Mouse (Mus musculus): ENCODE results near the gene Chd8. TPM values are rescaled to one million over a fixed set of nuclear protein-coding genes. Genes with fewer than 3 reads are reported as not detected.
"Not testable (repeated sequence)": the region's sequence is repeated elsewhere in the genome, so short reads cannot be mapped to it uniquely, and the experiment has no call there.

The Chd8 gene
- total RNA-seq (2021): 104 and 109 TPM in 2 replicates
- long read RNA-seq, partial matches to known transcripts: 4 of 4 reads
- long read RNA-seq, other reads (novel, unspliced or antisense): 0 of 4 reads

DNA sequence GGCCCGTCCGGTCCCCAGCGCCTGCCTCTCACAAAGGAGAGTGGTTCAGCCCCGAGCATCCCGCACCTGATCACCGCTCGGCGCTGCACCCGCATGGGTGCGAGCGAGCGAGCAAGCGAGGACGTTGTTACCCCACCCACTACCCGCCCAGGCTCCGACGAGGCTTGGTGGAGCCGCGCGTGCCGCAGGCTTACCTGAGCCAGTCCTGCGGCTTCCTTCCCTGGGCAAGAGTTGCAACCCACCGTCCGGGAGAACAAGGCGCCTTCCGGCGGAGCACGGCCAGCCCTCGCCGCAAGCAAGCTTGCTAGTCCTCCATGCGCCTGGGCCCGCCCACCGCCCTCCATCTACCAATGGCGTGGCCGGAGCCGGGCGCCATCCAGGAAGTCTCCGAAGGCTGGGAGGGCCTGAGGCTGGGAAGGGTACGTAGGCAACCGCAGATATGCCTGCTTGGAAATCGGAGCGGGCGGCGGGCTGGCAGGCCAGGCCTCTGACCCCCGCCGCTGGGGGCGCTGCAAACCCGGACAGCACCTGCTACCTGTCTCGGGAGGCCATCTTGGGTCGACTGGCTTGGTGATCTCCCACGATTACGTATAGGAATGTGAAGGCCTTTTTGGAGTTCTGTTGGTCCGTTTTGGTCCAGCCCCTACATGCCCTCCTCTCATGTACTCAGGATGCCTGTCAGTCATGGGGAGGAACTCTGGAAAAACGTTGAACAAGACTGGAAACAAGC is at the start of gene Chd8:
Chd8 (minus strand) TSS at position 297 of the 730 bp plus-strand sequence.
- peak; percentile 97 for DNase-seq

- DNase-seq: no peak
Measured at GRCm38 (mm10) chr14:52306100-52306499, 48.5 kb upstream of the Chd8 start.

DNA sequence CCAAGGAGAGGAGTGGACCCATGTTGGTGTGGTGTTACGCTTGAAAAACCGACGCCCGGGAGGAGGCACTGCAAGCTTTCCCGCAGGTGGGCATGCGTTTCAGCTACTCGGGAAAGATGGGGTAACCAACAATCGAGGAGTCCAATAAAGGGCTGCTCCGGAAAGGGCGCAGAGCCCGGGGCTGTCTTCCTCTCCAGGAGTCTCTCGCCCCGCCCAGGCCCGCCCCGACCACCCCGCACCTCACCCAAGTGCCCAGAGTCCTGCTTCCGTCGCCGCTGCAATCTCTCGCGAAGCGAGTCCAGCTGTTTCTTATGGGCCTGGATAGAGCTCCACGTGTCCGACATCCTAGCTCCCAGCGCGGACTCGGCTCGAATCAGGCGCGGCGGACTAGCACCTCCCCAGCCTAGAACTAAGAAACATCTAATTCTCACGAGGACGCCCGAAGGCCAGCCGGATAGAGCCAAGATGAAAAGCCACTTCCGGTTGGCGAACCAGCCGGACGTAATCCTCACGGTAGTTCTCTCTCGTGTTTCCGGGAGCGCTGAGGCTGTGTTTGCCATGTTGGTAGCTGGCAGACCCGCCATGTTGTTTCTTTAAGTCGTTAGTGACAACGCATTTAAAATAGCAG is 47.2 kb upstream of the Chd8 start, which contains the start of gene Mettl3:
Mettl3 (minus strand) TSS at position 485 of the 628 bp plus-strand sequence.
- peak; percentile 87 for DNase-seq

GRCm38 (mm10) chr14:52303517-52303916 is 45.9 kb upstream of the Chd8 start:
- not testable (repeated sequence) for DNase-seq

- no peak for DNase-seq
Measured at GRCm38 (mm10) chr14:52295558-52296264, 38.1 kb upstream of the Chd8 start.

GRCm38 (mm10) chr14:52284191-52284590 is 26.6 kb upstream of the Chd8 start:
- DNase-seq: no peak

DNA sequence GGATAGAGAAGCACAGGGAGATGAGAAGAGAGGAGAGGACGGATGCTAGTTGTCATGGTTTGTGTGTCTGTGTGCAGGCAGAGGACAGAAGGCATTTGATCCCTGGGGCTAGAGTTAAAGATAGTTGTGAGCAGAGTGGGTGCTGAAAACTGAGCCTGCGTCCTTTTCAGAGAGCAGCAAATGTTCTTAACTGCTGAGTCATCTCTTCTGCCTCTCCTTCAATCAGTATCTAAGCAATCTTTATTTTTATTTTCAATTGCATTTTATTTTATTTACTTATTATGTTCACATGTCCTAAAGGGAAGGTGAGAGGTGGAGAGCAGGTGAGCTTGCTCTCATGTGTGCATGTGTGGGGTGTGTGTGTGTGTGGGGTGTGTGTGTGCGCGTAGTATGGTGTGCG is 26.0 kb upstream of the Chd8 start:
- DNase-seq: no peak

- DNase-seq: peak; percentile 32
Measured at GRCm38 (mm10) chr14:52279747-52280120, 22.2 kb upstream of the Chd8 start.

DNA sequence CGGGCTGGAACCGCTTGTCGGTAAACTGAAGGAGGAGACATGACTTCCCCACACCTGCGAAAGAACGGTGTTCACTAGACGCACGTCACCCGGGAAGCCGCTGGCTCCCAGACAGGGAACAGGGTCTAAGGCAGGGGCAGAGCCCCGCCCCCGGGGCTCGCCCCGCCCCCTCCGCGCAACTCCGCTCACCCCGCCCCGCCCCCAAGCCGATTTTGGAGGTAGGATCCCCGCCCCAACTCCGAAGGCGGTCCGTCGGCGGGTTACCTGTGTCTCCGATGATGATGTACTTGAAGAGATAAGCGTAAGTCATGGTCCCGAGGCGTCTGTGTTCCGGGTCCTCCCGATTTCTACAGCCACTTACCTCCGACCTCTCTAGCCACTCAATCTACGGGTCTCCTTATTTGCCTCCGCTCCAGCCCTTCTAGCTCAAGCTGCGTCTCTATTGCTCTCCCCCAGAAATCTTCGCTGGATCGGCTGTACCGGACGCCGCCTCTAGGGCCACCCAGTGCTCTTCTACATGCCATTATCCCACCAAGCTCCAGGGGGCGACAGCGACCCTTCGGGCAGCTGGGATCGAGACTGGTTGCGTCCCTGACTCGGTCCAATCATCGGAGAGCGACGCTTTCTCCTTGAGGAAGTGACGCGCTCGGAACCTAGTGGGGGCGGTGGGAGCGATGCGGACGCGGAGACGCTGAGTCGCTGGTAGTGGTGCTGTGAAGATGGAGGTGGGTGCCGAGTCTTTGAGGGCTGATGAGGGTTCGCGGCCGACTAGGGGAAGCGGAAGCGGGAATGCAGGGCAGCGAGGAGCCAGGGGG is 21.6 kb upstream of the Chd8 start, which contains the start of the genes Tox4 and Rab2b:
Tox4 (plus strand) TSS at position 215 of the 815 bp plus-strand sequence.
Rab2b (minus strand) TSS at position 614 of the 815 bp plus-strand sequence.
- peak; percentile 96 for DNase-seq

DNA sequence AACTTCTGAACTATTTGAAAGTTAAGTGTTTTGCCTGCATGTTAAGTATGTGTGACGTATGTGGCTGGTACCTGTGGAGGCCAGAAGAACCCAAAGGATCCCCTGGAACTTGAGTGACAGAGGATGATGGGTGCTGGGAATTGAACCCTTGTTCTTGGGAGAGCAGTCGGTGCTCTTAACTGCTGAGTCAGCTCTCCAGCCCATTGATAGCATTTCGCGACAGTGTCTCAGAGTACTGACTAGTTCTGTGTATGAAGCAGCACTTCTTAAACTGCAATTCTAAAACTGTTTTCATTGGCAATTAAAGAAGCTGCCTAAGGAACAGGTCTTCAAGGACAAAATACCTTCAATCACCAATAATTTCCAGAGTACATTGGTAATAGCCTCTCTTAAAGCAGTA is 19.6 kb upstream of the Chd8 start:
- DNase-seq: no peak

DNA sequence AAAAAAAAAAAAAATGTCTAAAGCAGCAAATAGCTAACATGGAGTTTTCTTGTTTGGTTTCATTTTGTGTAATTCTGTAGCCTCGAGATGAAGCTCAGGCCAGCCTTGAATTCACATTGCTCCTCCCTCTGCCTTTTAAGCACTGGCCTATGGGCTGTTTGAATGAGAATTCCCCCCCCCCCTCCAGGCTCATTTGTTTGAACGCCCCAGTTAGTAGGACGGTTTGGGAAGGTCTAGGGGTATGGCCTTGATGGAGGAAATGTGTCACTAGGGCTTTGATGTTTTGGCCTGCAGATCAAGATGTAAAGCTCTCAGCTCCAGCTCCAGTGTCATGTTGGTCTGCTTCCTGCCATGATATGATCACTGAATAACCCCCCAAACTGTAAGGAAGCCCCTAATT is 15.2 kb upstream of the Chd8 start:
- DNase-seq: peak; percentile 28

DNA sequence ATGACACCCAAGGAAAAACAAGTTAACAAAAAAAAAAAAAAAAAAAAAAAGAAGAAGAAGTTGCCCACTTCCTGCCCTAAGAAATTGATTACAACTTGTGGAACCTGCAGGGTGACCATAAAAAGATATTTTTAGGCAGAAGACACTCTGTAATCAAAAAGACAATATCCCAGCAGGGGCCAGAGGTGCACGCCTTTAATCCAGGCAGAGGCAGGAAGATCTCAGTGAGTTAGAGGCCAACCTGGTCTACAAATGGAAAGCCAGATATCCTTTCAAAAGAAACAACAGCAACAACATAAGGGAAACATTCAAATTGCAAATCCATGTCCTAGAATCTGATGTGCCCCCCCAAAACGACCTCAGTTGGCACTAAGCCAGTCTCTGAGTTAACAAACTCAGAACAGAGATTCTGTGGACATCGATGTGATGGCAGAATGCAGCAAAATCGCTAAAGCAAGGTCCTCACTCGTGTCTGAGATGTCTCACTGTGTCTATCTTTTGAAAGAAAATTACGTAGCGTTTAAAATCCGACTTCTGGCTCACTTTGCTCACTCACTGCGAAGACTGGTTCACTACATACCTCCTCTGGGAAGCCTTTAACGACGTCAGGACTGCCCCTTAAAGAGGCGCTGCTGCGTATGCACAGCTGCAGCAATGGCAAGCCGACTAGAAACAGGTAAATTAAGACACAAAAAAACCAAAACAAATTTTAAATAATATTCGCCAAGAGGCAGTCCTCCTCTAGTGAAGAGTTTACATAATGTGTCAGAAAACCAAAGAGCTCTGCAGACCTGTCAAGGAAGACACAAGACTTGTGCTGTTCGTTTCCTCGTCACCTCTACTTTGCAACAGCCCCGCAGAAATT is 1.0 kb downstream of the Chd8 start:
- no peak for DNase-seq

DNA sequence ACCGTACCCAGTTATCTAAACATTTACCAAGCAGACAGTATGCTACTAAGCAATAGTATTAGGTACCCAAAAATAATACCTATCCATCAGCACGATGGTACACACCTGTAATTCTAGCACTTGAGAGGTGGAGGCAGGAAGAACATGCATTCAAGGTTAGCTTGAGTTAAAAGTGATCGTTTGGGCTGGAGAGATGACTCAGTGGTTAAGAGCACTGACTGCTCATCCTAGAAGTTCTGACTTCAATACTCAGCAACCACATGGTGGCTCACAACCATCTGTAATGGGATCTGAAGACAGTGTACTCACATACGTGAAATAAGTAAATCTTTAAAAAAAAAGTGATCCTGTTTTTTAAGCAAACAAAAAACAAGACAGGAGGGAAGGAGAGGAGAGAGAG is 11.5 kb downstream of the Chd8 start:
- DNase-seq: no peak

DNA sequence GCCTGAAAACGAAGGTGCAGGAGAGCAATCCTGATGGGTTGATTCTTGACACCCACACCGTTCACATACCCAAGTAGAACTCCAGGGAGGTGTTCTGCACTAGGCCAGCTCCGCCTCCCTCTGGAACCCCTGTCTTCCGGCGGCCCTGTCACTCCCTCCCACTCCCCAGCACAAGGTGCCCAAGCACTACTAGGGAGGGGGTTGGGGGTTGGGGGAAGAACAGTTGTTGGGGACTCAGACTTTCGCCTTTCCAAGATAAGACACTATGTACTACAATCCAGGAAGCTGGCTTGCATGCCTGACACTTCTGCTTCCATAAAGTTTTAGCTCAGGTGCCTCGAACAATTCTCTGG is 12.9 kb downstream of the Chd8 start:
- no peak for DNase-seq

DNA sequence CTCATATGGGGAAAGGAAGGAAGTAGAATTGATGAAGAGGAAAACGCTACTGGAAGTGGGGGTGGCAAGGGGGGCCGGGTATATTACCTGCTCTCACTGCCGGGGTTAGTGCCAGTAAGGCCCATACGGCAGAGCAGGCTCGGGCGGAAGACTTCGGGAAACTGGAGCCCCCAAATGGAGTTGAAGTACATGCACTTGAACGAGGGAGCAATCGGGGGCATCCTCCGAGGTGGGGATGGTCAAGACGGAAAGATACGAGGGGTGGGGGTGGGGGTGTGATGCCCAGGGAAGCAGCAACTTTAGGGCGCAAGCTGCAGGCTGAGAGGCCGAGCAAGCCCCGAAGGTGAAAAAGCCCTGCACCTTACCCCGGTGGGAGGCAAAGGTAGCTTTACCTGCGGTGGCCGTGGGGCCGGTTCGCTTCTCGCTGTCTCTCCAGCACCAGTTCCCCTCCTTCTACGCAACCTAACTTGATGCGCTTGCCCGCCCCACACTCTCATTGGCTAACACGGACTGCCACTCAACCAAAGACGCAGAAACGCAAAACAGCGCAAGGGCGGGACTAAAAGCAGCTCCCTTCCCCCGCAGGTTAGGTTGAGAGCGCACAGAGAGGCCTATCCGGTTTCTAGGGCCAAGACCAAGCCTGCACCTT is 13.4 kb downstream of the Chd8 start:
- DNase-seq: peak; percentile 97

GRCm38 (mm10) chr14:52236216-52236615 is 21.4 kb downstream of the Chd8 start:
- no peak for DNase-seq

GRCm38 (mm10) chr14:52235165-52235564 is 22.4 kb downstream of the Chd8 start:
- DNase-seq: peak; percentile 64

- no peak for DNase-seq
Measured at GRCm38 (mm10) chr14:52232249-52232648, 25.3 kb downstream of the Chd8 start.

- DNase-seq: no peak
Measured at GRCm38 (mm10) chr14:52225972-52226371, 31.6 kb downstream of the Chd8 start.

GRCm38 (mm10) chr14:52217261-52217660 is 40.3 kb downstream of the Chd8 start:
- no peak for DNase-seq

GRCm38 (mm10) chr14:52199412-52199811 is 58.2 kb downstream of the Chd8 start:
- no peak for DNase-seq

Data from adrenal gland, postnatal 25 days (tissue).